Mouse (Mus musculus) intestine, postnatal 0 days (tissue): ENCODE data around the gene Zfp280d. TPM values are rescaled to one million over a fixed set of nuclear protein-coding genes. Genes with fewer than 3 reads are reported as not detected.

Source experiments
- ATAC-seq: fragments of 200-750 bp; cut with Nextera tagmentation; 2 replicates; pipeline ENCODE4 v1.8.0; 2017; ENCODE audit warnings: mild to moderate bottlenecking, moderate TSS enrichment, moderate library complexity
- H3K27ac ChIP-seq: fragments of 300-500 bp; sonication (generic); 2 replicates; pipeline ENCODE4 v1.5.1; 2014; ENCODE audit warnings: mild to moderate bottlenecking, low read depth, low read length, moderate library complexity
- H3K27me3 ChIP-seq: fragments of 300-500 bp; sonication (generic); replicated peaks from 2 replicates; pipeline ENCODE4 v1.6.1; 2014; ENCODE audit warnings: low read length, mixed read lengths; ENCODE audit not compliant: control insufficient read depth, insufficient read depth
- H3K36me3 ChIP-seq: fragments of 300-500 bp; sonication (generic); 2 replicates; pipeline ENCODE4 v1.6.1; 2014; ENCODE audit warnings: mild to moderate bottlenecking, moderate library complexity; ENCODE audit not compliant: control insufficient read depth, insufficient read depth
- H3K4me1 ChIP-seq: fragments of 300-500 bp; sonication (generic); replicated peaks from 2 replicates; pipeline ENCODE4 v1.6.1; 2014; ENCODE audit warnings: antibody characterized with exemption, low read length, mixed read lengths; ENCODE audit not compliant: control insufficient read depth, insufficient read depth
- H3K4me2 ChIP-seq: fragments of 300-500 bp; sonication (generic); replicated peaks from 2 replicates; pipeline ENCODE4 v1.6.1; 2014; ENCODE audit warnings: low read depth, mild to moderate bottlenecking, moderate library complexity
- H3K4me3 ChIP-seq: fragments of 300-500 bp; sonication (generic); 2 replicates; pipeline ENCODE4 v1.5.1; 2014; ENCODE audit warnings: low read depth, low read length
- H3K9ac ChIP-seq: fragments of 300-500 bp; sonication (generic); 2 replicates; pipeline ENCODE4 v1.6.1; 2014; ENCODE audit warnings: mild to moderate bottlenecking, low read depth, low read length
- H3K9me3 ChIP-seq: fragments of 300-500 bp; sonication (generic); 2 replicates; pipeline ENCODE4 v1.6.1; 2016; ENCODE audit warnings: mixed run types; ENCODE audit not compliant: control insufficient read depth
- CTCF ChIP-seq: sonication (generic); IDR thresholded peaks from 2 replicates; pipeline ENCODE4 v1.5.1; 2016; ENCODE audit warnings: low read depth, mild to moderate bottlenecking, control low read depth, antibody characterized with exemption, moderate library complexity
- whole genome bisulfite sequencing: fragments of 180-500 bp; shearing (Covaris S2); extraction: QIAGEN DNeasy Blood & Tissue Kit; methylation state at CpG from one replicate; pipeline ENCODE4 v1.1.7; 2014; 5-methylcytosine and 5-hydroxymethylcytosine counted together
- polyA plus RNA-seq: library from polyadenylated mRNA; unstranded; fragments of >200 nt; fragmentation: Nextera tagmentation; extraction: Ambion mirVana; gene quantifications from 2 replicates; pipeline ENCODE4 v1.2.1, GENCODE M21; 2015

Gene Zfp280d
- polyA plus RNA-seq, 1 experiment from 2014 or later, result 11.5 TPM

GRCm38 (mm10) chr9:72270146-72270545, 4.5 kb upstream of the Zfp280d start:
- Histone ChIP-seq H3K27ac (no peak overlapping the region), H3K36me3 (no peaks in the 10 kb centered on the region), H3K9me3 (no peaks in the 10 kb centered on the region), H3K27me3 (no peaks in the 10 kb centered on the region), H3K4me2 (no peak overlapping the region), H3K4me3 (no peak overlapping the region), H3K9ac (no peak overlapping the region), H3K4me1 (no peaks in the 10 kb centered on the region)
- WGBS, result 73% methylated on average over 1 of the region's 1 CpGs
- ATAC-seq, result no peak
- TF ChIP-seq CTCF, result no peak

- H3K9ac ChIP-seq, result no peak overlapping the region
- no peak overlapping the region for H3K4me3 ChIP-seq
- H3K9me3 ChIP-seq, result no peaks in the 10 kb centered on the region
- no peaks in the 10 kb centered on the region for H3K36me3 ChIP-seq
- peak; percentile 31 for TF ChIP-seq CTCF
- H3K4me1 ChIP-seq, result no peaks in the 10 kb centered on the region; the same call in 1 of the 2 replicates
- H3K27ac ChIP-seq, result no peak overlapping the region
- no peak for ATAC-seq
- H3K4me2 ChIP-seq, result no peak overlapping the region
- WGBS, result 92% methylated on average over 7 of the region's 7 CpGs
- no peaks in the 10 kb centered on the region for H3K27me3 ChIP-seq
These were observed 832 bp upstream of the Zfp280d start for GRCm38 (mm10) chr9:72273646-72274410.

GRCm38 (mm10) chr9:72275101-72275978, 680 bp downstream of the Zfp280d start:
- peak overlapping the region; percentile 97 for H3K9ac ChIP-seq
- no peaks in the 10 kb centered on the region; the same call in 1 of the 2 replicates for H3K4me1 ChIP-seq
- no peaks in the 10 kb centered on the region for H3K27me3 ChIP-seq
- ATAC-seq, result peak; percentile 86
- TF ChIP-seq CTCF, result no peak
- no peaks in the 10 kb centered on the region for H3K36me3 ChIP-seq
- peak overlapping the region; percentile 69 for H3K4me3 ChIP-seq
- H3K4me2 ChIP-seq, result peak overlapping the region; percentile 77
- no peaks in the 10 kb centered on the region for H3K9me3 ChIP-seq
- WGBS, result under 1% methylated on average over 53 of the region's 70 CpGs
- peak overlapping the region; percentile 99 for H3K27ac ChIP-seq

DNA sequence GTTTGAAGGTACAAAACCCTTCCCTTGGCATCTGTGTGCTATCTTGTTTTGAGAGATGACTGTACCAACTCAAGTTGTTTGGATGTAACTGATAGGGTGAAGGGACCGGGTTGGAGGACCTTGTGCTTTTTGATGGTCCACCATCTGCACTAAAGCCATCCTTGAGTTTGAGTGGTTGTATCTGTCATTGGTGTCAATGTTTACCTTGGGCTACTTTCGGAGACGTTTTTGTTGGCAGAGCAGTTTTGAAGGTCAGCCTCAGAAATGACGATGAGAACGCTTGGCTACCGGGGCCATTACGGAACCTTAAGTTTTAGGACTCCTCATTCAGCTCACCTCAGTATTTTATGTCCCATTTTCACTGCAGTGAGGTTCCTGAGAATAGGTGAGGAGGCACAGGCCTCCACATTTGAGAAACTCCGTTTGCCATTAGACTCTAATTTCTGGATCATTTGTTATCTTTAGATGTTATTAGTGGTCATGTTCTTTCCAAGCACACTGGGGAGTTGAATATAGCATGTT, 1.4 kb downstream of the Zfp280d start:
- TF ChIP-seq CTCF, result no peak
- H3K27me3 ChIP-seq, result no peaks in the 10 kb centered on the region

GRCm38 (mm10) chr9:72276941-72277340, 2.3 kb downstream of the Zfp280d start:
- no peaks in the 10 kb centered on the region; the same call in 1 of the 2 replicates for H3K4me1 ChIP-seq
- no peak overlapping the region for H3K27ac ChIP-seq
- no peak overlapping the region for H3K9ac ChIP-seq
- TF ChIP-seq CTCF, result no peak
- no peak overlapping the region for H3K4me3 ChIP-seq
- no peaks in the 10 kb centered on the region for H3K27me3 ChIP-seq
- no peak overlapping the region; the same call in 1 of the 2 replicates for H3K4me2 ChIP-seq
- H3K9me3 ChIP-seq, result no peaks in the 10 kb centered on the region
- no peak for ATAC-seq
- no peaks in the 10 kb centered on the region for H3K36me3 ChIP-seq

More for the DNA sequence above, 1.4 kb downstream of the Zfp280d start:
- H3K9me3 ChIP-seq, result no peaks in the 10 kb centered on the region
- 0 out of 2 replicates have a peak overlapping the region, but pooled peaks have one; percentile 97 for H3K9ac ChIP-seq
- 18% methylated on average over 8 of the region's 8 CpGs for WGBS
- ATAC-seq, result no peak
- H3K4me2 ChIP-seq, result peak overlapping the region; percentile 77
- H3K36me3 ChIP-seq, result no peaks in the 10 kb centered on the region
- no peak overlapping the region for H3K27ac ChIP-seq
- peak overlapping the region; percentile 69 for H3K4me3 ChIP-seq
- no peaks in the 10 kb centered on the region; the same call in 1 of the 2 replicates for H3K4me1 ChIP-seq

GRCm38 (mm10) chr9:72279943-72280342, 5.3 kb downstream of the Zfp280d start:
- no peak overlapping the region for H3K4me3 ChIP-seq
- no peaks in the 10 kb centered on the region for H3K9me3 ChIP-seq
- H3K27me3 ChIP-seq, result no peaks in the 10 kb centered on the region
- 90% methylated on average over 4 of the region's 4 CpGs for WGBS
- no peak overlapping the region for H3K27ac ChIP-seq
- ATAC-seq, result no peak
- H3K4me2 ChIP-seq, result no peak overlapping the region
- no peak overlapping the region for H3K9ac ChIP-seq
- no peaks in the 10 kb centered on the region for H3K36me3 ChIP-seq
- no peak for TF ChIP-seq CTCF
- no peaks in the 10 kb centered on the region; the same call in 1 of the 2 replicates for H3K4me1 ChIP-seq
